Mouse (Mus musculus): ENCODE data around the gene Arl8a. TPM values are rescaled to one million over a fixed set of nuclear protein-coding genes. Genes with fewer than 3 reads are reported as not detected.
A peak's percentile ranks its signal among the peaks of the same experiment; 100 is the strongest.

Gene Arl8a
- polyA plus RNA-seq, 1 experiment from 2014 or later: 33.3 TPM

DNA sequence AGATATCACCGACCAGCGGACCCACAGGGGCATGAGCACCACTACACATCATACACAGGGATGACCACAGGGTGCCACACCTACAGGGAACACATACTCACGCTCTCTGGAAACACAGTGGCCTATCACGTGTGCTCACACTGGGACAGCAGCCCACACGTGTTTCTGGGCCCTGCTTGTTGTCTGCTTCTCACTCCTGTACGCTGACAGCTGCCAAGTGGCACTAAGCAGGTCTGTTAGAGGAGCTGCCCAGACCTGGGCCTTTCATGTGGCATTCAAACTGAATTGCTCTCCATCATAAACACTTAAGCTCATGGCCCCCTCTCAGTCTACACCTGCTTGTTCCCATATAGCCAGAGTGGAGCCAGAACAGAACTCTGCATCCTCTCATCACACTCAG is 9.7 kb downstream of the Arl8a start:
- Histone ChIP-seq H3K9me3 (no peaks in the 10 kb centered on the region), H3K4me1 (peaks cover 41% of the 10 kb centered on the region), H3K4me3 (no peak overlapping the region), H3K27me3 (replicated peaks) (peaks cover 70% of the 10 kb centered on the region), H3K36me3 (peaks cover 35% of the 10 kb centered on the region), H3K27ac (replicated peaks) (no peak overlapping the region), H3K9ac (no peak overlapping the region), H3K4me2 (no peak overlapping the region)
- 53% methylated on average over 6 of the region's 6 CpGs for WGBS
- ATAC-seq (ENCODE audit: extremely low read depth, insufficient number of reproducible peaks, low FRiP score, low TSS enrichment): peak; percentile 77

DNA sequence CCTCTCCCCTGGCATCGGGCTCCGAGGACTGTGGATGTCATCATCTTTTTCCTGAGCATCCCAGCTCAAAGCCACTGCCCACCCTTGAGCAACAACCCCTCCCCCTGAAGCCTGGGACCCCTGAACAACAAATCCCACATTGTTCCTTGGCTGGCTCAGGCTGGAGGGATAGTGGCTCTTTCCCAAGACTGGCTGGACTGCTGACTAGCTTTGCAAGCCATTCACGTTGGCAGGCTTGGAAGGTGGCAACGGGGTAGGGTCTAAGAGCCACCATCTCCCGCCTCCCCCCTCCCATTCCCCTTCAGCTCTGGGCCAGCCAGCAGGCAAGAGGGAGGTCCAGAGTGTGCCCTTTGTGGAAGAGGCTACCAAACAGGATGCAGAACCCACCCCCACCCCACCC is 12.0 kb downstream of the Arl8a start:
- peaks cover 20% of the 10 kb centered on the region for H3K36me3 ChIP-seq
- 61% methylated on average over 5 of the region's 5 CpGs for WGBS
- H3K9ac ChIP-seq: no peak overlapping the region
- H3K27me3 ChIP-seq (replicated peaks): peaks cover 70% of the 10 kb centered on the region
- H3K27ac ChIP-seq (replicated peaks): no peak overlapping the region
- H3K4me3 ChIP-seq: no peak overlapping the region
- H3K9me3 ChIP-seq: no peaks in the 10 kb centered on the region
- peaks cover 41% of the 10 kb centered on the region for H3K4me1 ChIP-seq
- H3K4me2 ChIP-seq: no peak overlapping the region
- ATAC-seq (ENCODE audit: extremely low read depth, insufficient number of reproducible peaks, low FRiP score, low TSS enrichment): no peak

DNA sequence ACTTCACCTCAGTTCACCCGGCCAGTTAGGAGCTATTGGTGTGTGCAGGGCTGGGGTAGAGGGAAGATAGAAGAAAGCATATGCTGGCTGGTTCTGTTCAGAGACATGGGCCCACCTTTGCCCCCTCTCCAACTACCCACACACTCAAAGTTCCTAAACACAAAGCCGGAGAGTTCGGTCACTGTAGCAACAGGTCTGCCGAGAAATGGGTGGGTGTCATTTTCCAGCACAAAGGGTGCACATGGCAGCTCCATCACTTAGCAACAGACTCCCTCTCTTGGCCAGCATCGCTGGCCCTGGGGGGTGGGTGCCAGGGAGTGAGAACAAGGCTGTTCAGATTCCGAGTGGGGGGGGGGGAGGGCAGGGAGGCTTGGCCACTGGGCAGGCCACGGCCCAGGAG is 12.4 kb downstream of the Arl8a start:
- H3K4me1 ChIP-seq: peaks cover 38% of the 10 kb centered on the region
- no peak overlapping the region for H3K9ac ChIP-seq
- H3K27me3 ChIP-seq (replicated peaks): peaks cover 70% of the 10 kb centered on the region
- 71% methylated on average over 7 of the region's 7 CpGs for WGBS
- no peak for ATAC-seq (ENCODE audit: extremely low read depth, insufficient number of reproducible peaks, low FRiP score, low TSS enrichment)
- no peak overlapping the region for H3K27ac ChIP-seq (replicated peaks)
- no peak overlapping the region for H3K4me3 ChIP-seq
- H3K9me3 ChIP-seq: no peaks in the 10 kb centered on the region
- peaks cover 20% of the 10 kb centered on the region for H3K36me3 ChIP-seq
- no peak overlapping the region for H3K4me2 ChIP-seq

DNA sequence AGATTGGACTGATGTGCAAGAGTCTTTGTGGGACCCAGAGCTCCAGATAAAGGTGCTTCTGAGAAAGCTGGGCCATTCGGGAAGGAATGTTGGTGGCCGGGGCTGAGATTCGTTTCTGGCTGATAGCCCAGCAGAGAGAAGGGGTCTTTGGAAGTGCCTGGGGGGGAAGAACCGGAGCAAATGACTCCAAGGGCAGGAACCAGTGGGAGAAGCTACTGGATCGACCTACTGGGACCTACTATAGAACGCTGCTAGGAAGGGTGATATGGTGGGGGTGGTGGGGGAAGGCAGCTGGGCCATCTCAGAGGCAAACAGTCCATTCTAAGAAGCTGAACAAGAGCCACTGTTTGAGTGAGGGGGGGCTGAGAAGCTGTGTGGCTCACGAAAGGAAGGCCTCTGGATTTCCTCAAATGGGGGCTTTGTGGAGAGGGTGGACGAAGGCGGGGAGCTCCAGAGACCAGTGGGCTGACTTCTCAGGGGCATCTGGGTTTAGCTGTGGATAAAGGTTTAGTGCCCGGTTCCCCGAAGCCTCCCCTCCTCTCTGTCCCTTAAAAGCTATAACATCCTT is 13.0 kb downstream of the Arl8a start:
- Histone ChIP-seq H3K27ac (replicated peaks) (no peak overlapping the region), H3K36me3 (peaks cover 20% of the 10 kb centered on the region), H3K27me3 (replicated peaks) (peaks cover 75% of the 10 kb centered on the region), H3K9me3 (no peaks in the 10 kb centered on the region), H3K4me2 (no peak overlapping the region), H3K9ac (no peak overlapping the region), H3K4me3 (no peak overlapping the region), H3K4me1 (peaks cover 33% of the 10 kb centered on the region)
- WGBS: 72% methylated on average over 11 of the region's 11 CpGs
- no peak for ATAC-seq (ENCODE audit: extremely low read depth, insufficient number of reproducible peaks, low FRiP score, low TSS enrichment)

DNA sequence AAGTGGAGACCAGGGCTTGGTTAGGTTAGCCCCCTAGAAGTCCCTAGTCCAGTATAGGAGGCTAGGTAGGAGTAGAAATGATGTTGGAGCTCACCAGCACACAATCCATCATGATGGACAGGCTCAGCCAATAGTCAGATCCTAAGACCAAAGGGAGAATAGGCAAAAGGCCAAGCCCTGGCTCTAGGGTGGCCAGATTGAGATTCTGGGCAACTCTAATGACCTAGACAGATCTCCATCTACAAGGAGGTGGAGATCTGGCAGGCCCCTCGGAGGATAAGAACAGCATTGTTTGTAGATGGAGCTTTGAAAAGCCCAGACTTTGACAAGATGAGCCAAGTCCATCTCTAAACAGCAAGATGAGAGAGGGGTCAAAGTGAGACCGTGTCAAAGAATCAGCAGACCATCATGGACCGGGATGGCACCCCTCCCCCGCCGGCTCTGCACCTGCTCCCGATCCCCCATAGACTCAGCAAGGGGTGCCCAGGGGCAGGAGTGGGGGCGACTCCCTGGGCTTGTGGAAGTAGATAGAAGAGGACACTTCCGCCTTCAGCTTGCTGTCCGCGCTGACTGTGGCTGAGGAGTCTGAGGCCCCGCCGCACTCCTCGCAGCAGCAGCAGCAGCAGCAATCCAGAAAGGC is 13.9 kb downstream of the Arl8a start:
- WGBS: 73% methylated on average over 13 of the region's 13 CpGs

DNA sequence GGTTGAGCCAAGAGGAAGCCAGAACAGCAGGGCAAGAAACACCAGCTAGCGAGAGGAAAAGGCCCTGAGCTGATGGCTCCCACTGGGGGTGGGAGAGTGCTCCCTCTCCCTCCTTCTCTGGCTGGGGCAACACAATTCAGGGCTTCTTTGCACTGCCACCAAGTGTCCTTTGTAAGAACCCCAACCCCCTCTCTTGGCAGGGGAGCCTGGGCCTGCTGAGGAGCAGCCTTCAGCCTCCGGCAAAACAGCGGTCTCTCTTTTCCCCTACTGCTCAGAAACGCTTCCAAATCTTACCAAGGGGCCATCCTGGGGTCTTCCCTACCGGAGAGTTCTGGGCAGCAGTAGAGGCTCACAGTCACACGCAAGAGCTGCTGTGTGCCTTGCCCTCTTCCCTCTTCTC is 16.1 kb downstream of the Arl8a start:
- Histone ChIP-seq H3K9ac (no peak overlapping the region), H3K9me3 (no peaks in the 10 kb centered on the region), H3K27me3 (replicated peaks) (peaks cover 95% of the 10 kb centered on the region), H3K4me2 (no peak overlapping the region), H3K4me1 (peaks cover 5% of the 10 kb centered on the region; the same call in 1 of the 2 replicates), H3K36me3 (no peaks in the 10 kb centered on the region), H3K27ac (replicated peaks) (no peak overlapping the region), H3K4me3 (no peak overlapping the region)
- no peak for ATAC-seq (ENCODE audit: extremely low read depth, insufficient number of reproducible peaks, low FRiP score, low TSS enrichment)
- WGBS: 68% methylated on average over 6 of the region's 6 CpGs

More for the DNA sequence above, 13.9 kb downstream of the Arl8a start:
- Histone ChIP-seq H3K27me3 (replicated peaks) (peaks cover 81% of the 10 kb centered on the region), H3K9me3 (no peaks in the 10 kb centered on the region), H3K4me2 (no peak overlapping the region), H3K9ac (no peak overlapping the region), H3K4me3 (no peak overlapping the region), H3K4me1 (peaks cover 25% of the 10 kb centered on the region), H3K36me3 (peaks cover 15% of the 10 kb centered on the region), H3K27ac (replicated peaks) (no peak overlapping the region)
- ATAC-seq (ENCODE audit: extremely low read depth, insufficient number of reproducible peaks, low FRiP score, low TSS enrichment): no peak

DNA sequence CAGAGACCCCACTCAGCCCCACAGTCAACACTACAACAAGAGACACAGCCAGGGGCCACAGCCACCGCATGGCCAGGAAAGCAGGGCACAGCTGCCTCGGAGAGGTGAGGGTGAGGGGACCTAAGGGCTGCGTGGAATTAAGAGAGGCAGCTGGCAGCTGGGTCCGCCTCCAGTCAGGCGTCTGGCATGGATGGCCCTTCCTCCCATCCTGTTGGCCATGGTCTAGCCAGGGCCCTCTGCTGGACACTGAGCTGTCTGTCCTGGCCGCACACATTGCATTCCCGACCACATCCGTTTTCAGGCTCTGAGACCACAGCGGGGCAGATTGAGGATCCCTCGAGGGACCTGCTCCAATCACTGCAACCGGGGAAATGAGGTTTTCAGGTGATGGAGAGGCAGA is 20.8 kb downstream of the Arl8a start, which contains the start of gene Gpr37l1:
Gene Gpr37l1 (minus strand): TSS at position 247 of the 400 bp plus-strand sequence.
- H3K4me2 ChIP-seq: no peak within 1 kb of the TSS
- no peak within 1 kb of the TSS for H3K27ac ChIP-seq (replicated peaks)
- no peaks in the 10 kb centered on the region for H3K36me3 ChIP-seq
- no peak for ATAC-seq (ENCODE audit: extremely low read depth, insufficient number of reproducible peaks, low FRiP score, low TSS enrichment)
- H3K9ac ChIP-seq: no peak within 1 kb of the TSS
- peaks cover 84% of the 10 kb centered on the region for H3K27me3 ChIP-seq (replicated peaks)
- no peaks in the 10 kb centered on the region for H3K9me3 ChIP-seq
- no peak within 1 kb of the TSS for H3K4me3 ChIP-seq
- 69% methylated on average over 11 of the region's 11 CpGs for WGBS
- H3K4me1 ChIP-seq: peaks cover 12% of the 10 kb centered on the region

DNA sequence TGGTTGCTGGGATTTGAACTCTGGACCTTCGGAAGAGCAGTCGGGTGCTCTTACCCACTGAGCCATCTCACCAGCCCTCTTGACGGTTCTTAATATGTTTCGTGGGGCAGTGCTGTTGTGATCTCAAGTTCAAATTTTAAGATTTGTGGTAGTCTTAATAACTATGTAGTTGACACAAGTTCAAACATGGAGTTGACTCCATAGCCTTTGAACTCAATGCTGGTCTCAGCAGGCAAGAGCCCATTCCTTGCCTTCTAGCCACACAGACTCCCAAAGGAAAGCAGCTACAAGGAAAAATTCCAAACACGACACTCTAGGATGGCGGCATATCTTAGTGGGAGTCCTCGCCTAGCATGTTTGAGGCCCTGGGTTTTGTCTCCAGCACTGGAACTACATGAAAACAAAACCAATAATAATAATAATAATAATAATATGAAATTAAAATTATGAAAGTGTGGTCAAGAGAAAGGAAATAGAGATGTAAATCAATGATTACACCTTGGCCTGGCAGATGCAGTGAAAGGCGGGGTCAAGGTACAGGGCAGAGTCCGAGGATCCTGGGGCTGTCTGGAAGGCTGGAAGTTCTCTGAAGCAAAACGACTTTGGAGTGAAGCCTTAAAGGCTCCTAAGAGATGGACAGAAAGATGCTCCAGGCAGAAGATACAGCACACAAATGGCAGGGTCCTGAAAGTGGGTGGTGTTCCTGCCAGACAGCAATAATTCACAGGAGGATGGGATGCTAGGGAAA is 22.0 kb downstream of the Arl8a start:
- H3K4me3 ChIP-seq: no peak overlapping the region
- peaks cover 84% of the 10 kb centered on the region for H3K27me3 ChIP-seq (replicated peaks)

DNA sequence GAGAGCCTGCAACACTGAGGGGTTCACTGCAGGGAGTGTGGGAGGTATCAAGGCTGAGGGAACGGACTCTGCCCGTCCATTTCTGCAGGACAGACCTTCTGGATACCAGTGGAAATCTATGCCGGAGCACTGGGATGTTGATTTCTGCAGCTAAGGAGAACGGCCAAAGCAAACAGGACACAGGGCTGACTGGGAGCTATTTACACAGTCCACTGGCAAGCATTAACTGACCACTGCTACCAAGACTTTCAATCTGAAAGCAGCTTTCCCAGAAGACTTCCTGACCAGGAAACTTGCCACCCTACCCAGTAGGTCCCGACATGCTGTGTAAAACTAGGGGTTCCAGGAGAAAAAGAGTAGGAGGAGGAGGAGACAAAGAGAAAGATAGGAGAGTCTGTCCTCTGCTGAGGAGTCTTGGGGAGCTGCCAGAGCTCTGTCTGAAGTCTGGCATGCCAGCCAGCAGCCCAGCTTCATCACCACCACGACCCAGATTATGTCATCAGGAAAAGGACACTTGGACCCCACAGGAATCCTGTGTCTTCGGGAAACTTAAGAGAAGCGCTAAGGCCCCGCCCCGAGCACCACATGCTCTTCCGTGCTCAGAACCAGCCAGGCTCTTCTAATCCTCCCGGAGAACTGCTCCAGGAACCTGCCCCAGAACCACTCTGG is 23.1 kb downstream of the Arl8a start:
- Histone ChIP-seq H3K36me3 (no peaks in the 10 kb centered on the region), H3K4me1 (peaks cover 12% of the 10 kb centered on the region), H3K27ac (replicated peaks) (peak overlapping the region; percentile 44), H3K27me3 (replicated peaks) (peaks cover 80% of the 10 kb centered on the region), H3K4me2 (peak overlapping the region; percentile 43), H3K9ac (peak overlapping the region; percentile 20; the same call in 1 of the 2 replicates), H3K9me3 (no peaks in the 10 kb centered on the region), H3K4me3 (no peak overlapping the region)
- WGBS: 31% methylated on average over 12 of the region's 12 CpGs
- ATAC-seq (ENCODE audit: extremely low read depth, insufficient number of reproducible peaks, low FRiP score, low TSS enrichment): no peak

More for the DNA sequence above, 22.0 kb downstream of the Arl8a start:
- Histone ChIP-seq H3K4me1 (peaks cover 12% of the 10 kb centered on the region), H3K4me2 (no peak overlapping the region), H3K36me3 (no peaks in the 10 kb centered on the region), H3K9me3 (no peaks in the 10 kb centered on the region), H3K9ac (no peak overlapping the region), H3K27ac (replicated peaks) (no peak overlapping the region)
- WGBS: 84% methylated on average over 10 of the region's 10 CpGs
- ATAC-seq (ENCODE audit: extremely low read depth, insufficient number of reproducible peaks, low FRiP score, low TSS enrichment): no peak

DNA sequence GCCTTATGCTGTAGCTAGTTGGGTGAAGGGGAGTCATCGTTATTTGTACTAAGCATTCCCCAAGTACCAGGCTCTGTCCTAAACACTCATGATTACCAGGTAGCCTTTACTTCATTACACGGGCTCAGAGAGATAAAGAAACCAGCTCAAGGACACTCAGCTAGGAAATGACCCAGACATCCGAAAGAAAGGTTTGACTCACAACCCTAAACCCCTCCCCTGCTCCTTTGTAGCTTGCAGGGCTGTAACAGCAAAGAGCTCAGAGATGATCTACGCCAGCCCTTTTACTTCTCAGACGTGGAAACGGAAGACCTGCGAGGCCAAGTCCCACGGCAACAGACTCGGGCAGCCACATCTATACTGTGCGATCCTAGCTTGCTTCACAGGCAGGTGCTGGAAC is 23.7 kb downstream of the Arl8a start:
- Histone ChIP-seq H3K27me3 (replicated peaks) (peaks cover 78% of the 10 kb centered on the region), H3K27ac (replicated peaks) (peak overlapping the region; percentile 44), H3K4me2 (peak overlapping the region; percentile 43), H3K4me3 (no peak overlapping the region), H3K9ac (0 out of 2 replicates have a peak overlapping the region, but pooled peaks have one; percentile 20), H3K4me1 (peaks cover 12% of the 10 kb centered on the region), H3K9me3 (no peaks in the 10 kb centered on the region), H3K36me3 (no peaks in the 10 kb centered on the region)
- 59% methylated on average over 10 of the region's 10 CpGs for WGBS
- ATAC-seq (ENCODE audit: extremely low read depth, insufficient number of reproducible peaks, low FRiP score, low TSS enrichment): no peak

DNA sequence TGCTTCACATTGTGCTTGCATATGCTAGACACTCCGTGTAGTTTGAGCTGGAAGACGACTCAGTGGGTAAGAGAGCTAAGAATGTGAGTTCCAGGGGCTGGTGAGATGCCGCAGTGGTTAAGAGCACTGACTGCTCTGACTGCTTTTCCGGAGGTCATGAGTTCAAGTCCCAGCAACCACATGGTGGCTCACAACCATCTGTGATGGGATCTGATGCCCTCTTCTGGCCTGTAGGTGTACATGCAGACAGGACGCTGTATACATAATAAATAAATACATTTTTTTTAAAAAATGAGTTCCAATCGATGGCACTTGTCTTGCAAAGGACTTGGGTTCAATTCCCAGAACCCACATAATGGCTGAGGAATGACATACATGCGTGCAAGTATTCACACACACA is 24.6 kb downstream of the Arl8a start:
- no peaks in the 10 kb centered on the region for H3K36me3 ChIP-seq
- no peak overlapping the region for H3K4me3 ChIP-seq
- no peak for ATAC-seq (ENCODE audit: extremely low read depth, insufficient number of reproducible peaks, low FRiP score, low TSS enrichment)
- no peak overlapping the region for H3K27ac ChIP-seq (replicated peaks)
- H3K4me2 ChIP-seq: no peak overlapping the region
- WGBS: 78% methylated on average over 7 of the region's 7 CpGs
- H3K4me1 ChIP-seq: peaks cover 12% of the 10 kb centered on the region
- no peak overlapping the region for H3K9ac ChIP-seq
- no peaks in the 10 kb centered on the region for H3K9me3 ChIP-seq
- peaks cover 76% of the 10 kb centered on the region for H3K27me3 ChIP-seq (replicated peaks)

Measured in heart, embryonic 13.5 days (tissue).